Mouse (Mus musculus) T-helper 1 cell (primary cell): ENCODE measurements around the gene Hist1h2bc.

Experiments
- in situ Hi-C: fragments of 300-600 bp; cut with MboI, MseI; formaldehyde crosslinking; loops from one replicate; pipeline ENCODE4 v1.15.1; 2025; ENCODE audit warnings: high pct_unique_total_duplicates

The Hist1h2bc gene

GRCm38 (mm10) chr13:23683755-23684281 is at the start of gene Hist1h2bc, which contains the start of gene Hist1h2ac:
Gene Hist1h2bc, plus strand, starts transcription at chr13:23684199.
Gene Hist1h2ac, minus strand, starts transcription at chr13:23683948.
- in situ Hi-C loops, result loop anchor here (5.0 kb wide), 3 partner anchors 112 to 1967 kb away; partner anchors contain the start of genes Hist1h2ad, Hist1h2ae, Hist1h2ai and Hist1h2bf

- in situ Hi-C loops, result no loop called here
These were observed 24.2 kb upstream of the Hist1h2bc start for GRCm38 (mm10) chr13:23659636-23660366.

GRCm38 (mm10) chr13:23662536-23662935 is 21.5 kb upstream of the Hist1h2bc start:
- in situ Hi-C loops, result no loop called here

- in situ Hi-C loops, result loop anchor here (5.0 kb wide), 3 partner anchors 110 to 1965 kb away; partner anchors contain the start of genes Hist1h2ad, Hist1h2ae, Hist1h2ai and Hist1h2bf
These were observed 1.9 kb upstream of the Hist1h2bc start for GRCm38 (mm10) chr13:23681990-23682582.

DNA sequence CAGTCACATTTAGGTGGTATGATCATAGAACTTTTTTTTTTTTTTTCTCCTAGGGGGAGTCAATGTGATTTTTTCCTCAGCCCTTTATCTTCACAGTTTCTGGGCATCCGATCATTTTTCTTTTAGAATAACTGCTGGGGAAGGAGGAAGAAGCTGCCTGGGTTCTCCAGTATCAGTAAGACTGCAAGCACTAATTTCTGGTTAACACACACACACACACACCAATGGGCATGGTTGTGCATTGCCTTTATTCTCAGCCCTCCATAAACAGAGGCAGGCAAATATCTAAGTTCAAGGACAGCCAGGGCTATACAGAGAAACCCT is 1.4 kb upstream of the Hist1h2bc start:
- in situ Hi-C loops, result loop anchor here (5.0 kb wide), 3 partner anchors 110 to 1965 kb away; partner anchors contain the start of genes Hist1h2ad, Hist1h2ae, Hist1h2ai and Hist1h2bf

DNA sequence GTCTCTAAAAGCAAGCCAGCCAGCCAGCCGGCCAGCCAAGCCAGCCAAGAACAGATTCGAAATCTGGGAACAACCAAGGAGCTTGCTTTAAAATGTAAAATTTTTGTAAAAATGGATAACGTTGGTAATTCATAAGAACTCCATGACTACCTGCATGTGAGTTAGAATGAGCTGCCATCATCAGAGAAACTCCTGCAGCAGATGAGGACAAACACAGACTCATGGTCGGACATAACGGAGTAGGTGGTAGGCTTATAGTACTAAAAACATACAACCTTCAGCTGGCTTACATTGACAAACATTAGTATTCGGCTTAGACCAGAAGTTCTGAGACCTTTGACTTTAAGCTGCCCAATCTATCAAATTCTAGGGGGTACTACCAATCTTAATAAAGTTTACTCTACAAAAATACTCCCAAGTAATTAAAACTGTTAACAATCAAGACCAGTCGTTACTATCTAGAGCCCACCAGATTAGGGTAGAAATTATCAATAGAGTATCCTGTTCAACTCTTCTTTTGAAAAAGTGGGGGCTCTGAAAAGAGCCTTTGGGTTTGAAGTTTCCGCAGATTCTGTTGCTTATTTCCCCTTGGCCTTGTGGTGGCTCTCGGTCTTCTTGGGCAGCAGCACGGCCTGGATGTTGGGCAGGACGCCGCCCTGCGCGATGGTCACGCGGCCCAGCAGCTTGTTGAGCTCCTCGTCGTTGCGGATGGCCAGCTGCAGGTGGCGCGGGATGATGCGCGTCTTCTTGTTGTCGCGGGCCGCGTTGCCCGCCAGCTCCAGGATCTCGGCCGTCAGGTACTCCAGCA is 848 bp upstream of the Hist1h2bc start:
- in situ Hi-C loops, result loop anchor here (5.0 kb wide), 3 partner anchors 111 to 1966 kb away; partner anchors contain the start of genes Hist1h2ad, Hist1h2ae, Hist1h2ai and Hist1h2bf

GRCm38 (mm10) chr13:23684295-23684945 is 421 bp downstream of the Hist1h2bc start:
- in situ Hi-C loops, result loop anchor here (5.0 kb wide), 3 partner anchors 112 to 1967 kb away; partner anchors contain the start of genes Hist1h2ad, Hist1h2ae, Hist1h2ai and Hist1h2bf

GRCm38 (mm10) chr13:23685121-23685861 is 1.3 kb downstream of the Hist1h2bc start:
- in situ Hi-C loops, result no loop called here

- in situ Hi-C loops, result no loop called here
These were observed 2.0 kb downstream of the Hist1h2bc start for GRCm38 (mm10) chr13:23685966-23686365.

- in situ Hi-C loops, result no loop called here
These were observed 3.2 kb downstream of the Hist1h2bc start for GRCm38 (mm10) chr13:23687181-23687580.

DNA sequence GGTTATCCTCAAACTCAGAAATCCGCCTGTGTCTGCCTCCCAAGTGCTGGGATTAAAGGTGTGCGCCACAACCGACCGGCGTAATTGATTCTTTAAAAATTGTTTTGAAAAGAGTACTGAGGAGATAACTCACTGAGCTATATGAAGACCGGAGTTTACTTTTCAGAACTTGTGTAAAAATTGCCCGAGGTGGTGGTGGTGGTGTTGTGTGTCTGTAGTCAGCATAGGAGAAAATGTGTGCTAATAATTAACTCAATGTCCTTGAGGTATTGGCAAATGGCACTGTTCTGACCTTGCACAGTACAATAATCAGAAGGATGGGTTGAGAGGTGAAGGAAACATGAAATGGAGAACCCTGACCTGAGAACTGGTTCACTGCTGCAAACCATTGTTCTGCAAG is 3.9 kb downstream of the Hist1h2bc start:
- in situ Hi-C loops, result no loop called here

GRCm38 (mm10) chr13:23688956-23689355 is 5.0 kb downstream of the Hist1h2bc start:
- in situ Hi-C loops, result no loop called here

GRCm38 (mm10) chr13:23689459-23689858 is 5.5 kb downstream of the Hist1h2bc start:
- in situ Hi-C loops, result no loop called here

DNA sequence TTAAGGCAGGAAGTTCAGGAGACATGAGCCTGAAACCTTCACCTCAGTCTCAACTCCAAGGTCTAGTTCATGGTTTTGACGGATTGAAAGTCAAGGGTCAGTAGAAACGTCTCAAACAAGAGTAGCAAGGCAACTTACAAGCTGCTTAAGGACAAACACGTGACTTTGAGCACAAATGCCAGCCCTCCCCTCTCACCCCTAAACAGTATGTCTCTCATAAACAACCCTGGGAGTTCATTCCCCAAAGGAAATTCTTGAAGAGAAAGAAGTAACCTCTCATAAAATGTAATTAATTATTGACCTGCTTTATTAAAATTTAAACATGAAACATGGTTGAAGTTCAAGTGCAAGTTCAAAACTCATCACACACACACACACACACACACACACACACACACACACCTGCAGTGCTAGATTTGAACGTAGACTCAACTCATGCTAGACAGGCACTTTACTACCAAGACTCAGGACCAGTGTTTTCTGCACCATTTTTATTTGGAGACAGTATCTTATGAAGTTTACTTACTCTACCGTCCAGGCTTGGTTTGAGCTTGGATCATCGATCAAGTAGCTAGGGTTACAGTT is 9.9 kb downstream of the Hist1h2bc start:
- in situ Hi-C loops, result loop anchor here (5.0 kb wide), 1 partner anchor 33 kb away; no protein-coding TSS in a partner anchor

- in situ Hi-C loops, result loop anchor here (5.0 kb wide), 1 partner anchor 32 kb away; no protein-coding TSS in a partner anchor
These were observed 11.0 kb downstream of the Hist1h2bc start for GRCm38 (mm10) chr13:23694956-23695355.

DNA sequence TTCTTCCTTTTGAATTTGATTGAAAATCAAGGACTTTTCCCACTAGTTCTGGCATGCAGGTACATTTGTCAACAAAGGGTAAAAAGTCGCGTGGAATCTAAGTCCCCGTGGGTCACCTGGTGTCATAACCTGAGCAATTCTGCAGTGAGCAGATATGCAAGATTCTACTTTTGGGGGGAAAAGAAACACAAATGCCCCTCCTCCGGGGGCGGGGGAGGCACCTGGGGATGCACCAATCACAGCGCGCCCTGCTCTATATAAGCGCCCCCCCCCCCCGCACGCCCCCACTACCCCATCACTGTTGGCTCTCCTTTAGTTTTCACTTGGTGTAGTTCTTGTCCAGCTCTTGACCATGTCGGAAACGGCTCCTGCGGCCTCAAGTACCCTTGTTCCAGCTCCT is 11.5 kb downstream of the Hist1h2bc start, which contains the start of gene Hist1h1t:
Gene Hist1h1t (plus strand): TSS at position 301 of the 400 bp plus-strand sequence.
- in situ Hi-C loops, result no loop called here

DNA sequence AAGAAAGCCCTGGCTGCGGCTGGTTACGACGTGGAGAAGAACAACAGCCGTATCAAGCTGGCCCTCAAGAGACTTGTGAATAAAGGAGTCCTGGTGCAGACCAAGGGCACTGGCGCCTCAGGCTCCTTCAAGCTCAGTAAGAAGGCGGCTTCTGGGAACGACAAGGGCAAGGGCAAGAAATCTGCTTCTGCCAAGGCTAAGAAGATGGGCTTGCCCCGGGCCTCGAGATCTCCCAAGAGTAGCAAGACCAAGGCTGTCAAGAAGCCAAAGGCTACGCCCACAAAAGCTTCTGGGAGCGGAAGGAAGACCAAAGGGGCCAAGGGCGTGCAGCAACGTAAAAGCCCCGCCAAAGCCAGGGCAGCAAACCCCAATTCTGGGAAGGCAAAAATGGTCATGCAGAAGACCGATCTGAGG is 12.1 kb downstream of the Hist1h2bc start:
- in situ Hi-C loops, result no loop called here

GRCm38 (mm10) chr13:23697491-23698299 is 13.7 kb downstream of the Hist1h2bc start:
- in situ Hi-C loops, result no loop called here

GRCm38 (mm10) chr13:23698300-23698693 is 14.3 kb downstream of the Hist1h2bc start, which contains the start of gene Hist1h4c:
Gene Hist1h4c, minus strand, starts transcription at chr13:23698454.
- in situ Hi-C loops, result no loop called here
